Mouse (Mus musculus) limb, embryonic 13.5 days (tissue): ENCODE measurements at regions not wholly inside any gene's neighbourhood (a gene's known extent, or its start where the extent isn't known, plus 50 kb on each side); places are given as distances from the start of the nearest gene placed in this dataset.

ENCODE experiments used
- ATAC-seq: fragments of 200-750 bp; cut with Nextera tagmentation; 2 replicates; pipeline ENCODE4 v1.8.0; 2017; ENCODE audit warnings: low read depth, moderate number of reproducible peaks, moderate TSS enrichment; ENCODE audit not compliant: low FRiP score
- H3K27ac ChIP-seq: fragments of 300-500 bp; sonication (generic); 2 replicates; pipeline ENCODE4 v1.5.1; 2015; ENCODE audit warnings: inconsistent platforms, mild to moderate bottlenecking, moderate library complexity
- H3K27me3 ChIP-seq: fragments of 300-500 bp; sonication (generic); 2 replicates; pipeline ENCODE4 v1.6.1; 2015; ENCODE audit warnings: mild to moderate bottlenecking, inconsistent platforms
- H3K36me3 ChIP-seq: fragments of 300-500 bp; sonication (generic); 2 replicates; pipeline ENCODE4 v1.6.1; 2015; ENCODE audit warnings: inconsistent platforms, mild to moderate bottlenecking, moderate library complexity
- H3K4me1 ChIP-seq: fragments of 300-500 bp; sonication (generic); 2 replicates; pipeline ENCODE4 v1.6.1; 2015; ENCODE audit warnings: inconsistent platforms
- H3K4me2 ChIP-seq: fragments of 300-500 bp; sonication (generic); replicated peaks from 2 replicates; pipeline ENCODE4 v1.6.1; 2015; ENCODE audit warnings: inconsistent platforms, mild to moderate bottlenecking, moderate library complexity
- H3K4me3 ChIP-seq: fragments of 300-500 bp; sonication (generic); 2 replicates; pipeline ENCODE4 v1.5.1; 2015; ENCODE audit warnings: moderate library complexity, mild to moderate bottlenecking, inconsistent platforms
- H3K9ac ChIP-seq: fragments of 300-500 bp; sonication (generic); 2 replicates; pipeline ENCODE4 v1.6.1; 2015; ENCODE audit warnings: mild to moderate bottlenecking, inconsistent platforms
- H3K9me3 ChIP-seq: fragments of 300-500 bp; sonication (generic); 2 replicates; pipeline ENCODE4 v1.6.1; 2016; ENCODE audit warnings: inconsistent platforms
- WGBS: fragments of 180-500 bp; shearing (Covaris S2); methylation state at CpG from one replicate; pipeline ENCODE4 v1.1.7; 2015; 5-methylcytosine and 5-hydroxymethylcytosine counted together

DNA sequence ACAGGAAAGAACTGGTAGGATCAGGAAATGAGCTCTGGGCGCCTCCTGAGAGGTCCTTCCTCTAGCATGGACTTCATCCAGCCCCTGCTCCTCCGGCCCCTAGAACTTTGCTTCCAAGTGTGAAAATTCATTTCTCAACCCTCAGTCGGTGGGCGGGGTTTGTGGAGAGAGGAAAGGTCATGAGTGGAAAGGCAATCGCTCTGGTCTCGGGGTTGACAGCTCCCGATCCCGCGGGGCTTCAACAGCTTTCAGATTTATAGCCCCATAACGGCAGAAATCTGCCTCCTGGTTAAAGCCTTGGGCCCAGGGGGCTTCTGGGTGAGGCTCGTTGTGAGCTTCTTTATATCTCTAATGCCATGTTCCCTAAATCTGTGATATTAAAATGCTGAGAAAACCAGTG, 184.2 kb upstream of the Spaca1 start:
- H3K9ac ChIP-seq = no peak overlapping the region
- H3K4me3 ChIP-seq = no peak overlapping the region
- peaks cover 5% of the 10 kb centered on the region; the same call in 1 of the 2 replicates for H3K4me1 ChIP-seq
- H3K4me2 ChIP-seq = peak overlapping the region; percentile 7; the same call in 1 of the 2 replicates
- H3K27ac ChIP-seq = no peak overlapping the region
- H3K9me3 ChIP-seq = no peaks in the 10 kb centered on the region
- whole genome bisulfite sequencing = 36% methylated on average over 11 of the region's 11 CpGs
- ATAC-seq = no peak
- H3K27me3 ChIP-seq = no peaks in the 10 kb centered on the region
- H3K36me3 ChIP-seq = no peaks in the 10 kb centered on the region

GRCm38 (mm10) chr4:34234645-34235044, 184.7 kb upstream of the Spaca1 start:
- Histone ChIP-seq H3K4me2 (no peak overlapping the region), H3K27me3 (no peaks in the 10 kb centered on the region), H3K36me3 (no peaks in the 10 kb centered on the region), H3K4me1 (peaks cover 7% of the 10 kb centered on the region), H3K9me3 (no peaks in the 10 kb centered on the region), H3K27ac (no peak overlapping the region), H3K9ac (no peak overlapping the region), H3K4me3 (no peak overlapping the region)
- WGBS = 62% methylated on average over 8 of the region's 8 CpGs
- ATAC-seq = no peak

- ATAC-seq = no peak
- WGBS = 75% methylated on average over 3 of the region's 3 CpGs
- H3K4me2 ChIP-seq = no peak overlapping the region
These were observed 187.8 kb upstream of the Spaca1 start for GRCm38 (mm10) chr4:34237791-34238190.

DNA sequence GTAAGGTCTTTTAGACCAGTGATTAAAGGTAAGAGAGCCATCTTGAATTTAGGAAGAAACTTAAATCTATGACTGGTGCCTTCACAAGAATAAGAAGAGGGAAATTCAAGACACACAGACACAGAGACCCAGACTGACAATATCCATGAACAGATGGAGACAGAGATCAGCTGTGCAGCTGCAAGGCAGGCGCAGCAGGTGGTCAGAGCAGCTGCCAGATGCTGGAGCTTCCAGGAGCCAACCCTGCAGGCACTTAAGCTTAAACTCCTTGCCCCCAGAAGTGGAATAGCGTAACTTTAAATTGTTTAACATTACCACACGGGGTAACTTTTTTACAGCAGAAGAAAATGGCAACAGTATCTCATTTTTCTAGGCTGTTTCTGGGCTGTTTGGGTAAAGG, 189.6 kb upstream of the Spaca1 start:
- Histone ChIP-seq H3K4me3 (no peak overlapping the region), H3K4me1 (peaks cover 21% of the 10 kb centered on the region), H3K27me3 (no peaks in the 10 kb centered on the region), H3K9me3 (no peaks in the 10 kb centered on the region), H3K27ac (no peak overlapping the region), H3K9ac (no peak overlapping the region), H3K36me3 (no peaks in the 10 kb centered on the region), H3K4me2 (no peak overlapping the region)
- ATAC-seq = no peak
- 25% methylated on average over 3 of the region's 3 CpGs for WGBS

More at GRCm38 (mm10) chr4:34237791-34238190, 187.8 kb upstream of the Spaca1 start:
- H3K4me1 ChIP-seq = peaks cover 26% of the 10 kb centered on the region
- H3K27ac ChIP-seq = no peak overlapping the region
- no peaks in the 10 kb centered on the region for H3K27me3 ChIP-seq
- H3K4me3 ChIP-seq = no peak overlapping the region
- H3K9me3 ChIP-seq = no peaks in the 10 kb centered on the region
- H3K9ac ChIP-seq = no peak overlapping the region
- H3K36me3 ChIP-seq = no peaks in the 10 kb centered on the region

DNA sequence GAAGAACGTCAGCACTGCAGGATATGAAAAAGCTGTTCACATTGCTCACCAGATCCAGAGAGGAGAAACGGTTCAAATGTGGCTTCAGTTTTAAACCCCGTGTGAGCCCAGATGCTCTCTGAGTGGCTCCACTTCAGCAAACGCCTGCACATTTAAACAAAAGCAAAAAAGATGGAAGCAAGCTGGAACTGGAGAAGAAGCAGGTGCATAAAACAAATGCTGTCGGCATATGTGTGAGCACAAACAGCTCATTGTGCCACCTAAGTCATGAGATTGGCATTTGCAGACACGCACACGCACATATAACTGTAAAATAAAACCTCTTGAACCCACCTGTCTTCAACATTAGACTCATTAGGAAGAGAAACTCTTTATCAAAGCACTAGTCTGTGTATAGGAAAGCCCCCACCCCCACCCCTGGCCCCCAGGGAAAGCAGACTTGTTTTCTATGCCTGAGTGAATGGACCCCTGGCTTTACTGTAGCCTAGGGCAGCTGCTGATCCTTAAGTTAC, 191.1 kb upstream of the Spaca1 start:
- 20% methylated on average over 7 of the region's 7 CpGs for WGBS
- no peak overlapping the region for H3K27ac ChIP-seq
- no peak overlapping the region for H3K9ac ChIP-seq
- no peak overlapping the region for H3K4me3 ChIP-seq
- no peaks in the 10 kb centered on the region for H3K36me3 ChIP-seq
- H3K4me2 ChIP-seq = no peak overlapping the region
- no peaks in the 10 kb centered on the region for H3K27me3 ChIP-seq
- peaks cover 21% of the 10 kb centered on the region for H3K4me1 ChIP-seq
- ATAC-seq = peak; percentile 75
- no peaks in the 10 kb centered on the region for H3K9me3 ChIP-seq

GRCm38 (mm10) chr4:34241673-34242072, 191.7 kb upstream of the Spaca1 start:
- no peak for ATAC-seq
- WGBS = 53% methylated on average over 3 of the region's 3 CpGs

DNA sequence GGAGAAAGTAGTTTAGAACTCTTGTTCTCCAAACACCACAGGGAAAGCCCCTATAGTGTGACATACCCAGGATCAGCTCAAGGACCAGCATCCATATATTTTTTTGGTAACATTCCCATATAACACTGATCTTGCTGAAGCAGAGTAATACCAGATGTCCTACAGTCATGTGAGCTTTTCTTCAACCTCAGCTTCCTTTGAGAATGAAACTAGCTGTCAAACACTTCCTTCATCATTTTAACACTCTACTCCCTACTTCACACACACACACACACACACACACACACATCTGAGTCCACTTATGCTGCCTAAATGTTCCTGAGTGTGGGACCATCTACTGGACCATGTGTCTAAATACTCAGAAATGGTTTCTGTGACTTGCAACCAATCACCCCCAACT, 209.5 kb upstream of the Spaca1 start:
- H3K9me3 ChIP-seq = no peaks in the 10 kb centered on the region
- ATAC-seq = no peak
- no peaks in the 10 kb centered on the region for H3K27me3 ChIP-seq
- no peak overlapping the region for H3K4me3 ChIP-seq
- H3K4me2 ChIP-seq = no peak overlapping the region
- H3K4me1 ChIP-seq = no peaks in the 10 kb centered on the region
- H3K36me3 ChIP-seq = no peaks in the 10 kb centered on the region
- no peak overlapping the region for H3K27ac ChIP-seq
- no peak overlapping the region for H3K9ac ChIP-seq

More at GRCm38 (mm10) chr4:34241673-34242072, 191.7 kb upstream of the Spaca1 start:
- no peak overlapping the region for H3K9ac ChIP-seq
- no peak overlapping the region for H3K4me2 ChIP-seq
- H3K4me3 ChIP-seq = no peak overlapping the region
- no peak overlapping the region for H3K27ac ChIP-seq
- no peaks in the 10 kb centered on the region for H3K9me3 ChIP-seq
- H3K27me3 ChIP-seq = no peaks in the 10 kb centered on the region
- H3K4me1 ChIP-seq = peaks cover 21% of the 10 kb centered on the region
- H3K36me3 ChIP-seq = no peaks in the 10 kb centered on the region

DNA sequence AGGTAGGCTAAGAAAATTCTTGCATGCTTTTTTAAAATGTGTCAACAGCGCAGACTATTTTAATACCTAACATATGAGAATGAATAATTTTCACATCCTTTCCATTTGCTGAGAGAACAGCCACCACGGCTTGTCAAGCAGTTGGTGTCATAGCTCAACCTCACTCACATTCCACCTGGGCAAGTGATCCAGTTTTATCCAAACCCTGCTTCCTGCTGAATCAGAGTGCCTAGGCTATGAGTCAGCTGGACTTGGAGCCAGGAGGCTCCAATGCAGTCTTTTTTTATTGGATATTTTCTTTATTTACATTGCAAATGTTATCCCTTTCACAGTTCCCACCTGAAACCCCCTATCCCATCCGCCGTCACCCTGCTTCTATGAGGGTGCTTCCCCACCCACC, 210.5 kb upstream of the Spaca1 start:
- H3K27ac ChIP-seq = no peak overlapping the region
- no peaks in the 10 kb centered on the region for H3K4me1 ChIP-seq
- no peak overlapping the region for H3K4me2 ChIP-seq
- no peaks in the 10 kb centered on the region for H3K27me3 ChIP-seq
- H3K4me3 ChIP-seq = no peak overlapping the region
- H3K36me3 ChIP-seq = no peaks in the 10 kb centered on the region
- no peaks in the 10 kb centered on the region for H3K9me3 ChIP-seq
- WGBS = 92% methylated on average over 4 of the region's 4 CpGs
- no peak for ATAC-seq
- no peak overlapping the region for H3K9ac ChIP-seq

DNA sequence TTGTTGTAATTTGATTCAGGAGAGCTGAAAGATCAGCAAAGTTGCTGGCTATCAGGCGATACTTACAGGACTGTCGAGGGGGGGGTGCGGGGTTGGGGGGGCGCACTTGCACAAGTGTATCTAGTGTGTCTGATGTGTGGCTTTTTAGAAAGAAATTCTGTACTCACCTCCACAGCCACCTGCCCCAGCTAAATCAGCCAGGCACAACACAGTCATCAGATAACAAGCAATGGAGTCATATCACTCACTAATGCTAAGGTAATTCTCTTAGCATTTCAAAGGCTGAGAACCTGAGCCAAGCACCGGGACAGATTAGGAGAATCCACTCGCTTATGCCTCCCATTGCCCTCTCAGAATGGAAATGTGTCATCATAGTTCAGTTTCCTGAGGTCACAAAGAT, 211.8 kb upstream of the Spaca1 start:
- no peak overlapping the region for H3K27ac ChIP-seq
- H3K27me3 ChIP-seq = no peaks in the 10 kb centered on the region
- no peak overlapping the region for H3K4me2 ChIP-seq
- no peaks in the 10 kb centered on the region for H3K36me3 ChIP-seq
- ATAC-seq = no peak
- no peak overlapping the region for H3K9ac ChIP-seq
- no peaks in the 10 kb centered on the region for H3K4me1 ChIP-seq
- 65% methylated on average over 6 of the region's 6 CpGs for WGBS
- no peak overlapping the region for H3K4me3 ChIP-seq
- no peaks in the 10 kb centered on the region for H3K9me3 ChIP-seq

GRCm38 (mm10) chr4:34264431-34264830, 214.4 kb upstream of the Spaca1 start:
- H3K27me3 ChIP-seq = no peaks in the 10 kb centered on the region
- 81% methylated on average over 5 of the region's 5 CpGs for WGBS
- H3K9me3 ChIP-seq = no peaks in the 10 kb centered on the region
- ATAC-seq = no peak
- H3K4me1 ChIP-seq = no peaks in the 10 kb centered on the region
- no peak overlapping the region for H3K9ac ChIP-seq
- no peak overlapping the region for H3K4me2 ChIP-seq
- no peak overlapping the region for H3K4me3 ChIP-seq
- H3K36me3 ChIP-seq = no peaks in the 10 kb centered on the region
- no peak overlapping the region for H3K27ac ChIP-seq

DNA sequence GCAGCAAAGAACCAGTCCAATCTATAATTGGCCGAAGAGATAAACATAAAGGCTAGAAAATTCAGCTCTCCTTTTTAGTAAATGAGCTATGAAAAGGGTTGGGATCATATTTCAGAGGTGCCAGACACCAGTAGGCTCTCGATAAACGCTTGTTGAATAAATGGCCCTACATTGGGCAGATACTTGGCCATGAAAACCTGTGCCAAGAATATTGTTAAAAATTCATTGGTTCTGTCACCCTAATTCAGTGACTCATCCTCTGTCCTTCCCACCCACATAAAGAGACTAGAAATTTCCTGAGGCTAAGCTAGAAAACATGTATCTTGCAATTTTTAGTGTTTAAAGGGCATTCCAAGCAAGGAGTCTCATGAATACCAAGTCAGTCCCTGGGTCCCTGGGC, 224.3 kb upstream of the Spaca1 start:
- Histone ChIP-seq H3K4me2 (no peak overlapping the region), H3K4me3 (no peak overlapping the region), H3K4me1 (no peaks in the 10 kb centered on the region), H3K9ac (no peak overlapping the region), H3K27me3 (no peaks in the 10 kb centered on the region), H3K27ac (no peak overlapping the region), H3K36me3 (no peaks in the 10 kb centered on the region), H3K9me3 (no peaks in the 10 kb centered on the region)
- WGBS = 41% methylated on average over 3 of the region's 3 CpGs
- no peak for ATAC-seq

DNA sequence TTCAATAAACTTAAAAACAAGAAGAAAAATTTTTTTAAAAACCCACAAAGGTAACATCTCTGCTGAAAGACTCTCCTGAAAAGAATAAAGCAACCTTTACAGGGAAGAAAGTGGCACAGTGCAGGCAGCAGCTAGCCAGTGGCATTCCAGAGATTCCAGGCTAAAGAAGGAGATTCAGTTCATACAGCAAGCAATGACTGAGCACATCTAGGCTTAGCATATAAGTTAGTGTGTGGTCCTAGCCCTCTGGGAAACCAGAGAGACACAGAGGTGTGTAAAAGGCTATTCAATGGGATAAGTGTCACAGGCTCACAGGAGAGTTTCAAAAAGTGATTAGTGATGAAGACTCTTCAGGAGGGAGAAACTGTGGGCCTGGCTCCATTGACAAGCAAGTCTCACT, 225.4 kb upstream of the Spaca1 start:
- no peaks in the 10 kb centered on the region for H3K27me3 ChIP-seq
- H3K4me1 ChIP-seq = no peaks in the 10 kb centered on the region
- H3K9me3 ChIP-seq = no peaks in the 10 kb centered on the region
- H3K36me3 ChIP-seq = no peaks in the 10 kb centered on the region
- H3K9ac ChIP-seq = no peak overlapping the region
- H3K4me2 ChIP-seq = no peak overlapping the region
- H3K27ac ChIP-seq = no peak overlapping the region
- no peak for ATAC-seq
- no peak overlapping the region for H3K4me3 ChIP-seq

DNA sequence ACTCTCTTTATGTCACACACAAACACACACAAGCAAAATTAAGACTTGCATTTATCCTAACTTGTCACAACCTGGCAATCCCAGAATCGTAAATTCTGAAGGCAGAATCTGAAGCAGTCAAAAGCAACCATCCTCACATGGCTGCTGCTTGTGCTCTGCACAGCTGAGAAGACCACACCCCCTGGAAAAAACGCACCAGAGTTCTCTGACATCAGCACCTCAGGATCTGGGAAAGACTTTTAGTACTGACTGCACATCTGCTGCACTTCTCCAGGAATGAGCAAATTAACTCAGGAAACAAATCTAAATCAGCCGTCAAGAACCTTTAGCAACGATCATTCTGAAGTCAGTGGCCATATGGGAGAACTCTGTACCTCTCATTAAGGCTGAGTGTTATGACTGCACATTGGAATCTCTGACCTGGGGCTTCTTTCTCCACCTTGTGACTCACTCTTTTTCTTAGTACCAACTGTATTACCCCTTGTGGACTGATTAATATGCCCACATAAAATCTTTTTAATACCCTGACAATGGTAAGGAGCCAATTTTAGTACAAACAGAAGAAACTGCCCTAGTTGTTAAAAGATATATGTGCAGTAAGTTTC, 248.1 kb upstream of the Akirin2 start:
- ATAC-seq = peak; percentile 64; the same call in 1 of the 2 replicates
- Histone ChIP-seq H3K4me1 (0 out of 2 replicates have a peak, but pooled peaks cover 7% of the 10 kb centered on the region), H3K4me3 (no peak overlapping the region), H3K36me3 (no peaks in the 10 kb centered on the region), H3K9me3 (no peaks in the 10 kb centered on the region), H3K27me3 (no peaks in the 10 kb centered on the region), H3K9ac (no peak overlapping the region), H3K27ac (no peak overlapping the region), H3K4me2 (no peak overlapping the region)
- 14% methylated on average over 4 of the region's 4 CpGs for WGBS
